In genomic region chr13:55994460-55994859, GRCm38 (mm10) we compare ENCODE assay signal across 17 mouse cellular contexts.
DNase-seq lines count a peak whose midpoint lies in the region; ATAC-seq and TF ChIP-seq lines count a peak whose summit lies in the region.
"Had no signal": no experiment of that assay in that cellular context is flagged by ENCODE, and none has a peak within 500 bp of the region (broad histone marks: within the 10 kb centered on the region; RNA-seq: fewer than 3 reads in every experiment).

No protein-coding gene starts in this region.

- H3K27ac ChIP-seq in heart, postnatal 0 days (ENCODE audit: low read depth): no peak overlapping the region
- no peak overlapping the region for H3K27ac ChIP-seq in heart, embryonic 11.5 days (ENCODE audit: low read depth, low read length)
- H3K27ac ChIP-seq: kidney, embryonic 15.5 days; liver, embryonic 12.5 days; midbrain, embryonic 10.5 days; neural tube, embryonic 12.5 days; stomach, postnatal 0 days had no signal

- H3K36me3 ChIP-seq in heart, postnatal 0 days (replicated peaks; ENCODE audit: control insufficient read depth, insufficient read depth, low read length): no peaks in the 10 kb centered on the region
- no peaks in the 10 kb centered on the region for H3K36me3 ChIP-seq in heart, embryonic 11.5 days (ENCODE audit: control insufficient read depth, insufficient read depth, low read length)
- H3K36me3 ChIP-seq: G1E; kidney, embryonic 15.5 days; liver, embryonic 12.5 days; midbrain, embryonic 10.5 days; neural tube, embryonic 12.5 days had no signal

- ATAC-seq in heart, postnatal 0 days (ENCODE audit: insufficient read depth, low read depth): 0 out of 2 replicates have a peak, but pooled peaks have one; percentile 41
- no peak for ATAC-seq in heart, embryonic 11.5 days (replicated peaks; ENCODE audit: insufficient number of reproducible peaks, low FRiP score, low TSS enrichment)
- ATAC-seq: CD4-positive, CD25-positive, alpha-beta regulatory T cell, adult 4 months; liver, embryonic 12.5 days had no signal

- no peak overlapping the region for H3K4me3 ChIP-seq in heart, postnatal 0 days (ENCODE audit: low read depth, low read length)
- no peak overlapping the region for H3K4me3 ChIP-seq in heart, embryonic 11.5 days (ENCODE audit: low read depth, low read length)
- H3K4me3 ChIP-seq: kidney, embryonic 15.5 days; liver, embryonic 12.5 days; midbrain, embryonic 10.5 days; neural tube, embryonic 12.5 days had no signal

- no peaks in the 10 kb centered on the region for H3K4me1 ChIP-seq in heart, postnatal 0 days (ENCODE audit: control insufficient read depth, insufficient read depth)
- H3K4me1 ChIP-seq in heart, embryonic 11.5 days (ENCODE audit: control insufficient read depth, insufficient read depth, low read length): no peaks in the 10 kb centered on the region
- H3K4me1 ChIP-seq: kidney, embryonic 15.5 days; liver, embryonic 12.5 days; neural tube, embryonic 12.5 days had no signal

- WGBS in heart, postnatal 0 days: 59% methylated on average over 2 of the region's 2 CpGs
- 90% methylated on average over 2 of the region's 2 CpGs for WGBS in heart, embryonic 11.5 days (ENCODE audit: insufficient replicate concordance)

- H3K27me3 ChIP-seq in heart, postnatal 0 days (ENCODE audit: control insufficient read depth, insufficient read depth, low read length): 0 out of 2 replicates have a peak, but pooled peaks cover 3% of the 10 kb centered on the region
- H3K27me3 ChIP-seq in heart, embryonic 11.5 days (ENCODE audit: control insufficient read depth, insufficient read depth, low read length): 0 out of 2 replicates have a peak, but pooled peaks cover 2% of the 10 kb centered on the region
- H3K27me3 ChIP-seq: kidney, embryonic 15.5 days; liver, embryonic 12.5 days; neural tube, embryonic 12.5 days had no signal

- H3K9ac ChIP-seq in heart, postnatal 0 days (replicated peaks; ENCODE audit: low read depth, low read length): no peak overlapping the region
- no peak overlapping the region for H3K9ac ChIP-seq in heart, embryonic 11.5 days (ENCODE audit: low read depth, low read length)
- H3K9ac ChIP-seq: forebrain, postnatal 0 days; kidney, embryonic 15.5 days; liver, embryonic 12.5 days; lung, embryonic 14.5 days; neural tube, embryonic 12.5 days had no signal

- no peak overlapping the region for H3K4me2 ChIP-seq in heart, postnatal 0 days (ENCODE audit: low read depth, low read length)
- H3K4me2 ChIP-seq in heart, embryonic 11.5 days: no peak overlapping the region
- H3K4me2 ChIP-seq: kidney, embryonic 15.5 days; liver, embryonic 12.5 days; lung, embryonic 14.5 days; neural tube, embryonic 12.5 days had no signal

- no peak for TF ChIP-seq EP300 in heart, postnatal 0 days (IDR thresholded peaks at IDR 0.05; ENCODE audit: low read depth)

- no peaks in the 10 kb centered on the region for H3K9me3 ChIP-seq in heart, postnatal 0 days (replicated peaks; ENCODE audit: control insufficient read depth, low read length)
- no peaks in the 10 kb centered on the region for H3K9me3 ChIP-seq in heart, embryonic 11.5 days (replicated peaks; ENCODE audit: control insufficient read depth, low read length)
- H3K9me3 ChIP-seq: G1E; kidney, embryonic 15.5 days; liver, embryonic 12.5 days; midbrain, embryonic 10.5 days; neural tube, embryonic 12.5 days had no signal

- no peak for TF ChIP-seq CTCF in heart, postnatal 0 days (IDR thresholded peaks at IDR 0.05; ENCODE audit: low read depth)

- peak; percentile 20 for DNase-seq in heart, postnatal 0 days (ENCODE audit: low spot score)
- peak; percentile 46 for DNase-seq in 3T3-L1 (ENCODE audit: low read depth, low spot score)
- peak; percentile 22 for DNase-seq in NIH3T3 (ENCODE audit: low read depth)
- peak; percentile 84 for DNase-seq in adrenal gland, postnatal 25 days
- DNase-seq in thymus, adult 18-20 months: no peak
- no peak for DNase-seq in kidney, postnatal 4 days
- DNase-seq: lung, embryonic 14.5 days; thymus, postnatal 4 days had no signal

Comparison
In these comparisons a context has a peak if more than half of its experiments do, and no peak if none do; other contexts are left out.
1. DNase-seq: peak in heart, postnatal 0 days (single experiment), 3T3-L1 (single experiment), NIH3T3 (single experiment) and adrenal gland, postnatal 25 days (single experiment); none in thymus, adult 18-20 months (0 of 2) and kidney, postnatal 4 days (0 of 2).